Mouse (Mus musculus) heart, embryonic 16.5 days (tissue): ENCODE measurements around the gene Dnttip1. TPM values are rescaled to one million over a fixed set of nuclear protein-coding genes. Genes with fewer than 3 reads are reported as not detected.

Experiments used
- ATAC-seq: fragments of 200-750 bp; cut with Nextera tagmentation; replicated peaks from 2 replicates; pipeline ENCODE4 v1.8.0; 2017; ENCODE audit warnings: moderate number of reproducible peaks; ENCODE audit not compliant: insufficient read depth, low FRiP score; ENCODE audit errors: extremely low read depth
- H3K27ac ChIP-seq: fragments of 300-500 bp; sonication (generic); 2 replicates; pipeline ENCODE4 v1.5.1; 2014; ENCODE audit warnings: mild to moderate bottlenecking, low read length, control low read depth, moderate library complexity
- H3K27me3 ChIP-seq: fragments of 300-500 bp; sonication (generic); 2 replicates; pipeline ENCODE4 v1.6.1; 2014; ENCODE audit warnings: low read length, mixed read lengths; ENCODE audit not compliant: control insufficient read depth, insufficient read depth
- H3K36me3 ChIP-seq: fragments of 300-500 bp; sonication (generic); 2 replicates; pipeline ENCODE4 v1.6.1; 2014; ENCODE audit not compliant: control insufficient read depth, insufficient read depth
- H3K4me1 ChIP-seq: fragments of 300-500 bp; sonication (generic); 2 replicates; pipeline ENCODE4 v1.6.1; 2014; ENCODE audit warnings: low read length, mixed read lengths; ENCODE audit not compliant: control insufficient read depth, insufficient read depth
- H3K4me2 ChIP-seq: fragments of 300-500 bp; sonication (generic); 2 replicates; pipeline ENCODE4 v1.6.1; 2014; ENCODE audit warnings: low read depth, mild to moderate bottlenecking, control low read depth, low read length
- H3K4me3 ChIP-seq: fragments of 300-500 bp; sonication (generic); 2 replicates; pipeline ENCODE4 v1.5.1; 2014; ENCODE audit warnings: mild to moderate bottlenecking, control low read depth, low read length
- H3K9ac ChIP-seq: fragments of 300-500 bp; sonication (generic); 2 replicates; pipeline ENCODE4 v1.6.1; 2014; ENCODE audit warnings: low read length, control low read depth
- H3K9me3 ChIP-seq: fragments of 300-500 bp; sonication (generic); replicated peaks from 2 replicates; pipeline ENCODE4 v1.6.1; 2016; ENCODE audit warnings: low read length; ENCODE audit not compliant: control insufficient read depth
- WGBS: fragments of 180-500 bp; shearing (Covaris S2); extraction: QIAGEN DNeasy Blood & Tissue Kit; methylation state at CpG from one replicate; pipeline ENCODE4 v1.1.7; 2014; 5-methylcytosine and 5-hydroxymethylcytosine counted together
- polyA plus RNA-seq: library from polyadenylated mRNA; unstranded; fragments of >200 nt; fragmentation: Nextera tagmentation; extraction: Ambion mirVana; gene quantifications from 2 replicates; pipeline ENCODE4 v1.2.1, GENCODE M21; 2015

Gene Dnttip1
- polyA plus RNA-seq, 1 experiment from 2014 or later = 58.7 TPM

DNA sequence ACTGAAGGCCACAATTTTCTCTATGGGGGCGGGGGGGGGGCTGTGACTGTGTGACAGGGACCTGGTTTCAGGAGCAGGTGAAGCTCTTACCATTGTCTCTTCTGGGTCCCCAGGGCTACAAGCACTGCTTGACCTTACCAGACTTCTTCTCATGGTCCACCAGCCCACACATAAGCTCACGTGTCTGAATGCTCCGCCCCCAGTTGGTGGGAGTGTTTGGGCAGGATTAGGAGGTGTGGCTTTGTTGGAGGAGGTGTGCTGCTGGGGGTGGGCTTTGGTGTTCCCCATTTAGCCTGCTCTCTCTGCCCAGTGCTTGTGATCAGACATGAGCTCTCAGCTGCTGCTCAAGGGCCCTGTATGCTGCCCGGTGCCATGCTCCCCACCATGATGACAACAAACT, 22.5 kb upstream of the Dnttip1 start:
- Histone ChIP-seq H3K4me1 (no peaks in the 10 kb centered on the region), H3K4me2 (no peak overlapping the region), H3K9me3 (no peaks in the 10 kb centered on the region), H3K36me3 (no peaks in the 10 kb centered on the region), H3K27ac (no peak overlapping the region), H3K4me3 (no peak overlapping the region), H3K27me3 (no peaks in the 10 kb centered on the region), H3K9ac (no peak overlapping the region)
- no peak for ATAC-seq
- WGBS = 59% methylated on average over 4 of the region's 4 CpGs

GRCm38 (mm10) chr2:164725895-164726619, 19.7 kb upstream of the Dnttip1 start:
- ATAC-seq = peak; percentile 28; the same call in 1 of the 2 replicates
- WGBS = 17% methylated on average over 6 of the region's 6 CpGs
- H3K4me1 ChIP-seq = no peaks in the 10 kb centered on the region
- H3K9me3 ChIP-seq = no peaks in the 10 kb centered on the region
- H3K27me3 ChIP-seq = no peaks in the 10 kb centered on the region
- H3K4me2 ChIP-seq = no peak overlapping the region
- no peak overlapping the region for H3K4me3 ChIP-seq
- no peak overlapping the region for H3K27ac ChIP-seq
- no peaks in the 10 kb centered on the region for H3K36me3 ChIP-seq
- no peak overlapping the region for H3K9ac ChIP-seq

- H3K4me3 ChIP-seq = no peak overlapping the region
- H3K9me3 ChIP-seq = no peaks in the 10 kb centered on the region
- no peaks in the 10 kb centered on the region for H3K27me3 ChIP-seq
- no peak overlapping the region for H3K27ac ChIP-seq
- no peaks in the 10 kb centered on the region for H3K36me3 ChIP-seq
- no peaks in the 10 kb centered on the region for H3K4me1 ChIP-seq
- ATAC-seq = no peak
- no peak overlapping the region for H3K4me2 ChIP-seq
- 63% methylated on average over 5 of the region's 5 CpGs for WGBS
- no peak overlapping the region for H3K9ac ChIP-seq
Observed at GRCm38 (mm10) chr2:164731719-164732118, 14.1 kb upstream of the Dnttip1 start.

DNA sequence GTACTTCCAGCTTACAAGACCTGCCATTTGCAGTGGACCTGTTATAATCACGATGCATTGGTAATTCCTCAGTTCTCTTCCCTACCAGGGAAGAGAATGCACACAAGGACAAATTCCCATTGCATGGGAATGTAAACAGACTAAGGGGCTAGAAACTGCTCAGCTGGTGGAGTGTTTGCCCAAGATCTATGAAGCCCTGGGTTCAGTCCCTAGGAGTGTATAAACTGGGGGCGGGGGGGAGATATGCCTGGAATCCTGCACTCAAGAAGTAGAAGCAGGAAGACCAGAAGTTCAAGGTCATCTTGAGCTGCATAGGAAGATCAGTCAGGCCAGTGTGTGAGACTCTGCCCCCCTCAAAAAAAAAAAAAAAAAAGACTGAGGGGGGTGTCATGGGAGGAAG, 12.5 kb upstream of the Dnttip1 start:
- Histone ChIP-seq H3K36me3 (no peaks in the 10 kb centered on the region), H3K27ac (no peak overlapping the region), H3K27me3 (no peaks in the 10 kb centered on the region), H3K9ac (no peak overlapping the region), H3K4me1 (no peaks in the 10 kb centered on the region), H3K4me2 (no peak overlapping the region), H3K9me3 (no peaks in the 10 kb centered on the region), H3K4me3 (no peak overlapping the region)
- 63% methylated on average over 2 of the region's 2 CpGs for WGBS
- no peak for ATAC-seq

GRCm38 (mm10) chr2:164734839-164735238, 10.9 kb upstream of the Dnttip1 start:
- H3K4me1 ChIP-seq = no peaks in the 10 kb centered on the region
- H3K4me2 ChIP-seq = no peak overlapping the region
- H3K36me3 ChIP-seq = no peaks in the 10 kb centered on the region
- no peak overlapping the region for H3K9ac ChIP-seq
- H3K9me3 ChIP-seq = no peaks in the 10 kb centered on the region
- no peak overlapping the region for H3K4me3 ChIP-seq
- H3K27ac ChIP-seq = no peak overlapping the region
- H3K27me3 ChIP-seq = no peaks in the 10 kb centered on the region
- ATAC-seq = no peak
- 68% methylated on average over 5 of the region's 5 CpGs for WGBS

- Histone ChIP-seq H3K27me3 (no peaks in the 10 kb centered on the region), H3K9ac (no peak overlapping the region), H3K4me2 (no peak overlapping the region), H3K4me1 (no peaks in the 10 kb centered on the region), H3K9me3 (no peaks in the 10 kb centered on the region), H3K27ac (no peak overlapping the region), H3K36me3 (no peaks in the 10 kb centered on the region), H3K4me3 (no peak overlapping the region)
- no peak for ATAC-seq
- 82% methylated on average over 5 of the region's 5 CpGs for WGBS
Observed at GRCm38 (mm10) chr2:164735446-164735845, 10.3 kb upstream of the Dnttip1 start.

DNA sequence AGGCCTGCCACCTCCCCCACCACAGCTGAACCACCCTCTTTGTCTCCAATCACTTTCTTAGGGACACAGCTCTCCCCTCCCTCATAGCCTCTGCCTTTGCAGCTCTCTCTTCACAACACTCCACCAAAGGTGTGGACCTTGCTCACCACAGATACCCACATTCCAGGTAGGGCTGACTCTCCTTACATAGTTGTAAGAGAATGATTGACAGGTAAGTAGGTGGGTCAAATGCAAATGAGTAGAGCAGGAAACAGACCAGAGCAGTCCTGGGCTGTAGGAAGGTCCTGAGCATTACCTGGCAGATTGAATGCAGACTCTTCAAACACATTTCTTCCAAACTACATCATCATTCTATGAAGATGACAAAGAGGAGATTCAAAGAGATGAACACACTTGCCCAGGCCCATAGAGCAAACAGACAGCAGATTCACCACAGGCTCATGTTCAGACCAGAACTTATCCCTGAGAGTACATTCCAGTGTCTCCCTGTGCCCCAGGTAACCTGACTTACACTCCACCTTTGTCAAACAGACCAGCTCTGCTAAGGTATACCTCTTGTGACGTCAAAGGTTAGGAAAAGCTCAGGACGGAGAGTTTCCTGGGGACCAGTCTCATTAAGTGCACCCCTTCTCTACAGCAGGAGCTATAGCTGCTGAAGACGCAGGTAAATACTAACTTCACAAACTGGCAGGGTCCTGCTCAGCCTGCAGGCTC, 8.2 kb upstream of the Dnttip1 start:
- no peak for ATAC-seq
- H3K27ac ChIP-seq = no peak overlapping the region
- H3K27me3 ChIP-seq = no peaks in the 10 kb centered on the region
- no peak overlapping the region for H3K4me2 ChIP-seq
- no peak overlapping the region for H3K9ac ChIP-seq
- no peak overlapping the region for H3K4me3 ChIP-seq
- H3K9me3 ChIP-seq = no peaks in the 10 kb centered on the region
- no peaks in the 10 kb centered on the region for H3K36me3 ChIP-seq
- 53% methylated on average over 3 of the region's 3 CpGs for WGBS
- H3K4me1 ChIP-seq = no peaks in the 10 kb centered on the region

DNA sequence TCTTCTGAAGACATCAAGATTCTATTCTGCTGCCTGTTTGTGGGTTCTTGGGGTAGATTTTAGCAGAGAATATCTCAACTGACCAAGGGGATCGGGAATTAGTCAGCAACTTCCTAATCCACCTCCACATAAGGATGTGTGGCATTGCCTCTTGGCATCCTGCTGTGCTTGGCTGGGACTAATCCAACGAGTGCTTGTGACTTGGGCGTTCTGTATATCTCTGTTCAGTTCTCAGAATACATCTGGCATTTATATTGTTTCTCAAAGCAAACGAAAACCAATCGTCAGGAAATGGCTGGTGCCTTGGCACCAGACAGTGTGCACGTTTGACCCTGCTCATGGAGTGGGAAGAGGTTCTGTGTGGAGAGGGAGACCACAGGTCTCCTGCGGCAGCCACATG, 5.9 kb upstream of the Dnttip1 start:
- ATAC-seq = no peak
- Histone ChIP-seq H3K27ac (no peak overlapping the region), H3K4me3 (no peak overlapping the region), H3K9ac (no peak overlapping the region), H3K36me3 (no peaks in the 10 kb centered on the region), H3K4me2 (no peak overlapping the region), H3K27me3 (no peaks in the 10 kb centered on the region), H3K4me1 (no peaks in the 10 kb centered on the region; the same call in 1 of the 2 replicates), H3K9me3 (no peaks in the 10 kb centered on the region)
- 58% methylated on average over 7 of the region's 7 CpGs for WGBS

DNA sequence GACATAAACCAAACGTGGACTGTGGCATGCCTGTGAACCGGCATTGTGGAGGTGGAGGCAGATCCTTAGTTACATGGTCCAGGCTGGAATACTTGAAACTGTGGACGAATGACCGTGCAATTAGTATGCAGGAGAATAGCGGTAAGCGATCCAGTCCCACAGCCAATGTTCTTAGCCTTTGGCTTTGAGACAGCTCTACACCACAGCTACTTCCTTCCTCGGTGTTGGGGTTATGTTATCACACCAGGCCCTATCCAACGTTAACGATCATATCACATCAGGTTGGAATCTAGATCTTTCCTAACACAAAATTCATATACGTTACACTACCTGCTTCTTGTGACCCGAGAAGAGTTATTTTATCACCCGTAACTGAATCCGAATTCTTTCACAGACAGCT, 796 bp upstream of the Dnttip1 start:
- peak overlapping the region; percentile 96 for H3K9ac ChIP-seq
- peaks cover 14% of the 10 kb centered on the region for H3K36me3 ChIP-seq
- WGBS = 61% methylated on average over 13 of the region's 13 CpGs
- no peak overlapping the region for H3K27ac ChIP-seq
- H3K9me3 ChIP-seq = no peaks in the 10 kb centered on the region
- no peaks in the 10 kb centered on the region for H3K27me3 ChIP-seq
- no peak for ATAC-seq
- peaks cover 12% of the 10 kb centered on the region for H3K4me1 ChIP-seq
- H3K4me3 ChIP-seq = peak overlapping the region; percentile 92
- H3K4me2 ChIP-seq = peak overlapping the region; percentile 98
